Mouse (Mus musculus): Measurements from ENCODE around the gene Gm11757. TPM values are rescaled to one million over a fixed set of nuclear protein-coding genes. Genes with fewer than 3 reads are reported as not detected.
"Not testable (repeated sequence)": the region's sequence is repeated elsewhere in the genome, so short reads cannot be mapped to it uniquely, and the experiment has no call there.

The Gm11757 gene
- total RNA-seq (2014; rRNA removed) = not detected in 2 replicates
- not detected in 2 replicates for polyA plus RNA-seq (2012; rRNA removed)

DNA sequence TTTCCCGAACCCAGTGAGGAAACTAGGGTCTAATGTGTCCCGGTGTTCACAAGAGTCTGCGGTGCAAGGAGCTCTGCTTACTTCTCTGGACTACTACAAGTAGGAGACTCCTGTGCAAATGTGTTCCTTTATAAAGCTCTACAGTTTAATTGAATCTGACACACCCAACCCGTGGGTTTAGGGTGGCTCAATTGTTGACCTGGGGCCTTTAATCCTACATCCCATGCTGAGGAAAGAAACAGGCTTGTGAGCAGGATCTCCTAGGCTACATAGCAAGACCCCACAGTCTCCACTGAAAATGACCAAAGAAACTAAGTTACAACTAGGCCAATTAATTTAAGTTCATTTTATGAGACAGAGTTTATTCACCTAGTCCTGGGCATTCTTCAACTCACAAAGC, at the start of gene Gm11757:
TSS of gene Gm11757 (minus strand) at position 101 of the 400 bp plus-strand sequence.
- not testable (repeated sequence) for H3K9ac ChIP-seq (ENCODE audit: low read depth, low read length); H3K36me3 ChIP-seq (ENCODE audit: control insufficient read depth, insufficient read depth, low read length); DNase-seq (ENCODE audit: extremely low read depth, low read depth, low spot score); H3K27ac ChIP-seq (replicated peaks; ENCODE audit: insufficient read depth, low read depth, low read length); H3K27me3 ChIP-seq (ENCODE audit: control insufficient read depth, insufficient read depth, low read length); H3K79me2 ChIP-seq (ENCODE audit: control insufficient read depth, insufficient read depth, low read length); H3K4me1 ChIP-seq (ENCODE audit: control insufficient read depth, insufficient read depth, low read length); H3K4me3 ChIP-seq (ENCODE audit: insufficient read depth, low read depth, low read length)
- WGBS = no CpG with 5 or more reads among the region's 4 CpGs

DNA sequence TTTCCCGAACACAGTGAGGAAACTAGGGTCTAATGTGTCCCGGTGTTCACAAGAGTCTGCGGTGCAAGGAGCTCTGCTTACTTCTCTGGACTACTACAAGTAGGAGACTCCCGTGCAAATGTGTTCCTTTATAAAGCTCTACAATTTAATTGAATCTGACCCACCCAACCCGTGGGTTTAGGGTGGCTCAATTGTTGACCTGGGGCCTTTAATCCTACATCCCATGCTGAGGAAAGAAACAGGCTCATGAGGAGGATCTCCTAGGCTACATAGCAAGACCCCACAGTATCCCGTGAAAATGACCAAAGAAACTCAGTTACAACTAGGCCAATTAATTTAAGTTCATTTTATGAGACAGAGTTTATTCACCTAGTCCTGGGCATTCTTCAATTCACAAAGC, 29.7 kb upstream of the Gm11757 start, which contains the start of gene Gm11756:
TSS of gene Gm11756 (minus strand) at position 101 of the 400 bp plus-strand sequence.
- not testable (repeated sequence) for H3K36me3 ChIP-seq (ENCODE audit: control insufficient read depth, insufficient read depth, low read length); DNase-seq (ENCODE audit: extremely low read depth, low read depth, low spot score); H3K9ac ChIP-seq (ENCODE audit: low read depth, low read length); H3K79me2 ChIP-seq (ENCODE audit: control insufficient read depth, insufficient read depth, low read length); H3K27ac ChIP-seq (replicated peaks; ENCODE audit: insufficient read depth, low read depth, low read length); H3K27me3 ChIP-seq (ENCODE audit: control insufficient read depth, insufficient read depth, low read length); H3K4me1 ChIP-seq (ENCODE audit: control insufficient read depth, insufficient read depth, low read length); H3K4me3 ChIP-seq (ENCODE audit: insufficient read depth, low read depth, low read length)
- 78% methylated on average over 6 of the region's 6 CpGs for WGBS

GRCm38 (mm10) chr4:73905853-73906252, 14.9 kb upstream of the Gm11757 start, which contains the start of gene Gm13871:
Gm13871 (minus strand) TSS chr4:73905953.
- H3K4me3 ChIP-seq (ENCODE audit: insufficient read depth, low read depth, low read length); H3K27ac ChIP-seq (replicated peaks; ENCODE audit: insufficient read depth, low read depth, low read length); H3K9ac ChIP-seq (ENCODE audit: low read depth, low read length); DNase-seq (ENCODE audit: extremely low read depth, low read depth, low spot score); H3K27me3 ChIP-seq (ENCODE audit: control insufficient read depth, insufficient read depth, low read length); H3K4me1 ChIP-seq (ENCODE audit: control insufficient read depth, insufficient read depth, low read length); H3K36me3 ChIP-seq (ENCODE audit: control insufficient read depth, insufficient read depth, low read length); H3K79me2 ChIP-seq (ENCODE audit: control insufficient read depth, insufficient read depth, low read length): not testable (repeated sequence)
- no CpG with 5 or more reads among the region's 4 CpGs for WGBS

GRCm38 (mm10) chr4:73876166-73876565, 14.7 kb downstream of the Gm11757 start, which contains the start of gene Gm11758:
Gm11758 (minus strand) TSS chr4:73876266.
- not testable (repeated sequence) for H3K4me3 ChIP-seq (ENCODE audit: insufficient read depth, low read depth, low read length); DNase-seq (ENCODE audit: extremely low read depth, low read depth, low spot score); H3K27me3 ChIP-seq (ENCODE audit: control insufficient read depth, insufficient read depth, low read length); H3K27ac ChIP-seq (replicated peaks; ENCODE audit: insufficient read depth, low read depth, low read length); H3K9ac ChIP-seq (ENCODE audit: low read depth, low read length); H3K4me1 ChIP-seq (ENCODE audit: control insufficient read depth, insufficient read depth, low read length); H3K36me3 ChIP-seq (ENCODE audit: control insufficient read depth, insufficient read depth, low read length); H3K79me2 ChIP-seq (ENCODE audit: control insufficient read depth, insufficient read depth, low read length)
- WGBS = no CpG with 5 or more reads among the region's 4 CpGs

Other genes starting within 250 kb of the Gm11757 start
- not detected in 2 replicates for gene Gm11239, start 222.8 kb downstream of the Gm11757 start, total RNA-seq (2014; rRNA removed)
- gene Gm11239, start 222.8 kb downstream of the Gm11757 start, polyA plus RNA-seq (2012; rRNA removed) = not detected in 2 replicates
- not detected in 2 replicates for gene Gm428, start 207.6 kb downstream of the Gm11757 start, total RNA-seq (2014; rRNA removed)
- not detected in 2 replicates for gene Gm428, start 207.6 kb downstream of the Gm11757 start, polyA plus RNA-seq (2012; rRNA removed)
- gene Rasef, start 100.1 kb downstream of the Gm11757 start, total RNA-seq (2014; rRNA removed) = under 0.01 and 0.07 TPM in 2 replicates
- gene Rasef, start 100.1 kb downstream of the Gm11757 start, polyA plus RNA-seq (2012; rRNA removed) = 0.04 TPM in 1 of 2 replicates, not detected in the other
- gene Gm11758, start 14.8 kb downstream of the Gm11757 start, total RNA-seq (2014; rRNA removed) = not detected in 2 replicates
- not detected in 2 replicates for gene Gm11758, start 14.8 kb downstream of the Gm11757 start, polyA plus RNA-seq (2012; rRNA removed)
- gene Gm13871, start 14.8 kb upstream of the Gm11757 start, total RNA-seq (2014; rRNA removed) = not detected in 2 replicates
- not detected in 2 replicates for gene Gm13871, start 14.8 kb upstream of the Gm11757 start, polyA plus RNA-seq (2012; rRNA removed)
- not detected in 2 replicates for gene Gm11756, start 29.6 kb upstream of the Gm11757 start, total RNA-seq (2014; rRNA removed)
- gene Gm11756, start 29.6 kb upstream of the Gm11757 start, polyA plus RNA-seq (2012; rRNA removed) = not detected in 2 replicates
- gene 2310002L09Rik, start 59.7 kb upstream of the Gm11757 start, total RNA-seq (2014; rRNA removed) = not detected in 2 replicates
- not detected in 2 replicates for gene 2310002L09Rik, start 59.7 kb upstream of the Gm11757 start, polyA plus RNA-seq (2012; rRNA removed)
- gene Frmd3, start 122.3 kb upstream of the Gm11757 start, total RNA-seq (2014; rRNA removed) = not detected in 2 replicates
- gene Frmd3, start 122.3 kb upstream of the Gm11757 start, polyA plus RNA-seq (2012; rRNA removed) = not detected in 2 replicates